Mouse (Mus musculus) forebrain, embryonic 10.5 days (tissue): ENCODE measurements around the gene Crk. TPM values are rescaled to one million over a fixed set of nuclear protein-coding genes. Genes with fewer than 3 reads are reported as not detected.
"Not testable (repeated sequence)": the region's sequence is repeated elsewhere in the genome, so short reads cannot be mapped to it uniquely, and the experiment has no call there.

Experiments
- DNase-seq: peaks from one replicate; pipeline ENCODE4 v3.0.0-alpha.2; 2017; ENCODE audit warnings: low spot score; ENCODE audit errors: extremely low spot score
- H3K27ac ChIP-seq: fragments of 300-500 bp; sonication (generic); 2 replicates; pipeline ENCODE4 v1.5.1; 2016; ENCODE audit warnings: mild to moderate bottlenecking
- H3K27me3 ChIP-seq: fragments of 300-500 bp; sonication (generic); 2 replicates; pipeline ENCODE4 v1.6.1; 2016; ENCODE audit warnings: mild to moderate bottlenecking; ENCODE audit not compliant: poor library complexity, severe bottlenecking
- H3K36me3 ChIP-seq: fragments of 300-500 bp; sonication (generic); replicated peaks from 2 replicates; pipeline ENCODE4 v1.6.1; 2016; ENCODE audit warnings: mild to moderate bottlenecking, moderate library complexity
- H3K4me1 ChIP-seq: fragments of 300-500 bp; sonication (generic); 2 replicates; pipeline ENCODE4 v1.6.1; 2016
- H3K4me3 ChIP-seq: fragments of 300-500 bp; sonication (generic); 2 replicates; pipeline ENCODE4 v1.5.1; 2016; ENCODE audit warnings: mild to moderate bottlenecking, moderate library complexity
- H3K9me3 ChIP-seq: fragments of 300-500 bp; sonication (generic); 2 replicates; pipeline ENCODE4 v1.6.1; 2016; ENCODE audit warnings: mild to moderate bottlenecking, moderate library complexity
- WGBS: fragments of 180-500 bp; shearing (Covaris S2); methylation state at CpG from one replicate; pipeline ENCODE4 v1.1.7; 2016; 5-methylcytosine and 5-hydroxymethylcytosine counted together
- polyA plus RNA-seq: library from polyadenylated mRNA; unstranded; fragments of >200 nt; fragmentation: Nextera tagmentation; extraction: Ambion mirVana; gene quantifications from 2 replicates; pipeline ENCODE4 v1.2.1, GENCODE M21; 2016

Crk gene
- polyA plus RNA-seq, 1 experiment from 2014 or later = 122 TPM

DNA sequence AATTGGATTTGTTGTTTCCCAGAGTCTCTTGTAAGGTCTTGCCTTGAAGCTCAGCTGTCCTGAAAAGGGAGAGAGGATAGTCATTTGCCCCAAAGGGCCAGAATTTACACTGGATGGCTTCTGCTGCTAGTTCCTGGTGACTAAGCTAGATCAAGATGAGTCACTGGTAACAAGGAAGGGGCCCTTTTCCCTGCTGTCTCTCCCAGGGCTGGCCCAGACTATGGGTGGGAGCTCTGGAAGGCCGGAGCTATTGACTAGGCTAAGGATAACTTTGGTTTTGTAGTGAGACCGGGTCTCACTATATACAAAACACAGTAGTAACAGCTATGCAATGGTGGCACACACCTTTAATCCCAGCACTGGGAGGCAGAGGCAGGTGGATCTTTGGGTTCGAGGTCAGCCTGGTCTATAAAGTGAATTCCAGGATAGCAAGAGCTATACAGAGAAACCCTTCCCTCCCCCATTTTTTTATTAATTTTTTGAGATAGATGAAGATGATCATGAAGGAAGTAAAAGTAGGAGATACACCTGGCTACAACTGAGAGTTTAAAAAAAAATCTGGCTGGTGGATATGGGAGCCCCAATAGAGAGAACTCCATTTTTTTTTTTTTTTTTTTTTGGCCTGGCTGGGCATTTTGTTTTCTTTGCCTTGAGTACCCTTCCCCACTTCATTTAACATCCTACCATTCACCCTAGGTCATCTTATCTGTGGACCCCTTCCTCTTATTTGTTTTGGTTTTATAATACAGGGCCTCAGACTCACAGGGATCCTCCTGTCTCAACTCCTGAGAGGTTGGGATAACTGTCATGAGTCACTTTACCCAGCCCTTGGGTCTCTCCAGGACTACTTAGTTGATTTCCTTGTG, 945 bp upstream of the Crk start:
- Histone ChIP-seq H3K4me3 (peak overlapping the region; percentile 100), H3K27me3 (no peaks in the 10 kb centered on the region), H3K36me3 (peaks cover 24% of the 10 kb centered on the region), H3K27ac (0 out of 2 replicates have a peak overlapping the region, but pooled peaks have one; percentile 20), H3K4me1 (peaks cover 20% of the 10 kb centered on the region), H3K9me3 (no peaks in the 10 kb centered on the region)
- 88% methylated on average over 3 of the region's 3 CpGs for WGBS
- DNase-seq = no peak

DNA sequence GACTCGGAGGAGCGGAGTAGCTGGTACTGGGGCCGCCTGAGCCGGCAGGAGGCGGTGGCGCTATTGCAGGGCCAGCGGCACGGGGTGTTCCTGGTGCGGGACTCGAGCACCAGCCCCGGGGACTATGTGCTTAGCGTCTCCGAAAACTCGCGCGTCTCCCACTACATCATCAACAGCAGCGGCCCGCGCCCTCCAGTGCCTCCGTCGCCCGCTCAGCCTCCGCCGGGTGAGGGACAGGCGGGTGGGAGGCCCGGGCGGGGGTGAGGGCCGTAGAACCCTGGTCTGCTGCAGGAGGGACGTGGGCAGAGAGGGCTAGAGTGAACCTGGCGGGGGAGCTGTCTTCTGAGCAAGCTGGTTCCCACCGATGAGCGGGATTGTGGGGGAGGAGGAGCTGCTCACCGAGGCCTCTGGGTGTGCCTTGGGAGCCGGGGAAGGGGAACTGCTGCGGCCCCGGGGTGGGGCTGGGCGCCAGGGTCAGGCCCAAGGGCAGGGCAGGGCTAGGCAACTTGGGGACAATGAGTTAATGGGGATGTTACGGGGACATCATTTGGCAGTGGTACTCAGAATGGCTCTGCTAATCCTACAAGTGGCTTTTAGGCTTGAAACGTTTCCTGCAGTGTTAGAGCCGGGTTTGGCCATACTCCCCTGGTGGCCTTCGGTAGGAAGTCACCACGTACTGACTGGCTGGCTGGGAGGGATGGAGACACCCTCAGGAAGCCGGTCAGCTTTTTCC, 546 bp downstream of the Crk start:
- H3K9me3 ChIP-seq = no peaks in the 10 kb centered on the region
- H3K36me3 ChIP-seq = peaks cover 34% of the 10 kb centered on the region
- peak; percentile 57 for DNase-seq
- peaks cover 20% of the 10 kb centered on the region for H3K4me1 ChIP-seq
- peak overlapping the region; percentile 100 for H3K4me3 ChIP-seq
- H3K27me3 ChIP-seq = no peaks in the 10 kb centered on the region
- WGBS = 0% methylated on average over 43 of the region's 43 CpGs
- H3K27ac ChIP-seq = peak overlapping the region; percentile 97

DNA sequence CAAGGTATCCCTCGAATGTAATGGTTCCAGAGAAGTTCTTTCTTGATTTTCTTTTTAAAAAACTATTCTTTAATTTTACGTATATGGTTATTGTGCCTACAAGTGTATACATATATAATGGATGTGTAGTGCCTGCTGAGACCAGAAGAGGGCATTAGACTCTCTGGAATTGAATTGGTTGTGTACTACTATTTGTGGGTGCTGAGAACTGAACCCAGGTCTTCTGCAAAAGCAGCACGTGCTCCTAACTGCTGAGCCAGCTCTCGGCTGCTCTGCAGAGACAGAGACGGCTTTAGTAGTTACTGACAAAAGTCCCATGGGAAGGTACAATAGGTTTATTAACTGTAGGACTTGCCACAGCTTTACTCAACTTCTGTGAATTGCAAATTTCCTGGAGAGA, 5.4 kb downstream of the Crk start:
- H3K27me3 ChIP-seq = no peaks in the 10 kb centered on the region
- H3K4me3 ChIP-seq = no peak overlapping the region
- H3K27ac ChIP-seq = no peak overlapping the region
- no peak for DNase-seq
- H3K9me3 ChIP-seq = no peaks in the 10 kb centered on the region
- WGBS = 95% methylated on average over 5 of the region's 5 CpGs
- H3K4me1 ChIP-seq = peaks cover 16% of the 10 kb centered on the region
- H3K36me3 ChIP-seq = peaks cover 70% of the 10 kb centered on the region

DNA sequence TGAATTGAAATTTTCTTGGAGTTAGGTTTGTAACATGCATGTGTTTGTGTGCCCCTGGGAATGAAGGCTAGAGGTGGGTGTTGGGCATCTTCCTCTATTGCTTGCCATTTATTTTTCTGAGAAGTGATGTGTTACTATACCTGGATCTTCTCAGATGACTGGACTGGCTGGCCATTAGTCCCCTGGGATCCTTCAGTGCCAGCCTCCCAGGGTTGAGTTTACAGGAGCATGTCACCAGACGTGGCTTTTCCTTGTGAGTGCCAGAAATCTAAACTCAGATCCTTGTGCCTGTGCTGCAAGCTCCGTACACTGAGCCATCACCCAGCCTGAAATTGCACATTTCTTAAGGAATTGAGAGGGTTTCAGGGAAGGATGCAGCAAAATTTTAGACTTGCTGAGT, 5.9 kb downstream of the Crk start:
- DNase-seq = no peak
- Histone ChIP-seq H3K4me3 (no peak overlapping the region), H3K36me3 (peaks cover 75% of the 10 kb centered on the region), H3K9me3 (no peaks in the 10 kb centered on the region), H3K27ac (no peak overlapping the region), H3K4me1 (peaks cover 15% of the 10 kb centered on the region), H3K27me3 (no peaks in the 10 kb centered on the region)
- 92% methylated on average over 2 of the region's 2 CpGs for WGBS

DNA sequence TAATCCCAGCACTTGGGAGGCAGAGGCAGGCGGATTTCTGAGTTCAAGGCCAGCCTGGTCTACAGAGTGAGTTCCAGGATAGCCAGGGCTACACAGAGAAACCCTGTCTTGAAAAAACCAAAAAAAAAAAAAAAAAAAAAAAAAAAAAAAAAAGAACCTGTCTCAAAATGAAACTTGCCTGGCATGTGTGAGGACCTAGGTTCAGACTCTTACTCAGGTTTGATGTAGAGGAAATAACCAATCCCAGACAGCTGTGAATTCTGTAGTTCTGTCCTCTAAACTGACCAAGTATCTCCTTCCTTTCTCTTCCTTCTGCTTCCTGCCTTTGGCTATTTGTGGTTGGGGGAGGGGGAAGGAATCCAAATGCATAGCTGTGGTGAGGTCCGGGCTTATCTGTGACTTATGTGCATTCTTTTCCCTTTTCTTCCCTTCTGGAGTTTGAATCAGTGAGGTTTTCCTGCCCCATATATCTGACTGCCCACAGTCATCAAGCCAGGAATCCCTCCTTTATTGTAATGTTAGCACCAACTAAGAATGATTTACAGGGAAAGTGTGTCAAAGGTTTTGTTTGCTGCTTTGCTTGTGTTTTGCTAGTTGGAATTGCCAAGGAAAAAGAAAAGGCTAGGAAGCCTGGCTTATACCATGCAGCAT, 8.4 kb downstream of the Crk start:
- 82% methylated on average over 2 of the region's 2 CpGs for WGBS
- Histone ChIP-seq H3K27me3 (no peaks in the 10 kb centered on the region), H3K36me3 (peaks cover 85% of the 10 kb centered on the region), H3K4me3 (no peak overlapping the region), H3K9me3 (no peaks in the 10 kb centered on the region), H3K4me1 (no peaks in the 10 kb centered on the region), H3K27ac (no peak overlapping the region)
- DNase-seq = no peak

DNA sequence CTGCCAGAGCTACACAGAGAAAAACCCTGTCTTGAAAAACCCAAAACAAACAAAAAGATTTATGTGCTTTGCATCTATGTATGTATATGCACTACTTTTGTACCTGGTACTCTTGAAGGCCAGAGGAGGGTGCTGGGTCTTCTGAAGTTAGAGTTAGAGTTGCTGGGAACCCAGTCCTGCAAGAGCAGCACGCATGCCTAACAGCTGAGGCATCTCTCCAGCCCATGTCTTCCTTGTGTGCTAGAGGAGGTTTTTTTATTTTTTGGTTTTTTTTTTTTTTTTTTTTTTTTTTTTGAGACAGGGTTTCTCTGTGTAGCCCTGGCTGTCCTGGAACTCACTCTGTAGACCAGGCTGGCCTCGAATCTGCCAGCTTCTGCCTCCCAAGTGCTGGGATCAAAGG, 9.1 kb downstream of the Crk start:
- Histone ChIP-seq H3K36me3 (peaks cover 85% of the 10 kb centered on the region), H3K27me3 (no peaks in the 10 kb centered on the region), H3K4me1 (no peaks in the 10 kb centered on the region), H3K27ac (no peak overlapping the region), H3K9me3 (no peaks in the 10 kb centered on the region), H3K4me3 (no peak overlapping the region)
- DNase-seq = no peak
- 93% methylated on average over 2 of the region's 2 CpGs for WGBS

DNA sequence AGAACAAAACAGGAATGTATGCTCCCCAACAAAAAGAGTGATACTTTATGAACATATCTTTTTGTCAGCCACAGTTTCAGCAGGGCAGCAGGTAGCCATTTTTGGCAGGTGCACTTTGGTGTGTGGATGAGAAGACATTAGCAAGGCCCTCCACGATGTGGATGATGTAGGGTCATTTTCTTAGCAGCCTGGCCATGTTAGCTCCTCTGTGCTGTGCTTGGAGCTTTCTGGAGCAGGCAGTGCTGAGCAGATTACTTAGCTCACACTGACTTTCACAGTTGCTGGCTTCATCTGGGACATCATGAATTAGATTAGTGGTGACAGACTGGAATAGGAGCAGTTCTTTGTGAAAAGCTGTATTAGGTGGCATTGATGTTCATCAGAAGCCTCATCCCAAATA, 10.9 kb downstream of the Crk start:
- no peak for DNase-seq
- H3K36me3 ChIP-seq = peaks cover 85% of the 10 kb centered on the region

DNA sequence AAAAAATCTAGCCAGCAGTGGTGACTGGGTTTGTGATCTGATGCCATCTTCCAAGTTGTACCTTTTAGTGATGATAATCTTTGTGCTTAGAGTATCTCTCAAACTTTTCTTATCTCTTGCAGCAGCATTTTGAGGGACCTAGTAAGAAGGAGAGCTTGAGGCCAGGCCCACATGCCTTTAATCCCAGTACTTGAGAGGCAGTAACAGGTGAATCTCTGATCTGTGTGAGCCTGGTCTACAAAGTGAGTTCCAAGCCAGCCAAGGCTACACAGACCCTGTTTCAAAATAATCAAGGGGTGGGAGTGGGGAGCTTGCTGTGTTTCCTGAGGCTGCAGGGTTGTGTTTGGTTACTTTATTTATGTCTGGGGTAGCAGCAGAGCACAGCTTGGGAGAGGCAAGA, 12.0 kb downstream of the Crk start:
- Histone ChIP-seq H3K9me3 (no peaks in the 10 kb centered on the region), H3K4me3 (no peak overlapping the region), H3K36me3 (peaks cover 85% of the 10 kb centered on the region), H3K27me3 (no peaks in the 10 kb centered on the region), H3K4me1 (no peaks in the 10 kb centered on the region), H3K27ac (no peak overlapping the region)
- DNase-seq = no peak

More for the DNA sequence above, 10.9 kb downstream of the Crk start:
- Histone ChIP-seq H3K27ac (no peak overlapping the region), H3K4me3 (no peak overlapping the region), H3K4me1 (no peaks in the 10 kb centered on the region), H3K27me3 (no peaks in the 10 kb centered on the region), H3K9me3 (no peaks in the 10 kb centered on the region)
- 95% methylated on average over 1 of the region's 1 CpGs for WGBS

DNA sequence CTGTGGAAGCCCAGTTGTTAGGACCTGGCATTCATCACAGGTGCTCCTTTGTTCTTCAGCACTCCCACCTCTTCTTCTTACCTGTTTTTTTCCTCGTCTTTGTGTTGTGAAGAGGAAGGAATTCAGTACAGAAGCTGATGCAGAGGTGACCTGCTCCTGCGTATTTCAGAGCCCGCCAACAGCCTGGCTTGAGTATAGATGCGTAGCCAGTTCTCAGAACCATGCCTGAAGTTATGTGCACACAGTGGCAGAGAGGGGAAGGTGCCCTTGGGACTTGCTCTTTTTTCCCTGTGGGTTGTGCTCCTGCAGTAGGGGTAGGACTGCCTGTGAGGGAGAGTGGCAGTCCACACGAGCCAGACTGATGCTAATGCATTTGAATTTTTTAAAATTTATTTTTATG, 14.5 kb downstream of the Crk start:
- no peak for DNase-seq
- H3K36me3 ChIP-seq = peaks cover 96% of the 10 kb centered on the region
- WGBS = 98% methylated on average over 5 of the region's 5 CpGs

DNA sequence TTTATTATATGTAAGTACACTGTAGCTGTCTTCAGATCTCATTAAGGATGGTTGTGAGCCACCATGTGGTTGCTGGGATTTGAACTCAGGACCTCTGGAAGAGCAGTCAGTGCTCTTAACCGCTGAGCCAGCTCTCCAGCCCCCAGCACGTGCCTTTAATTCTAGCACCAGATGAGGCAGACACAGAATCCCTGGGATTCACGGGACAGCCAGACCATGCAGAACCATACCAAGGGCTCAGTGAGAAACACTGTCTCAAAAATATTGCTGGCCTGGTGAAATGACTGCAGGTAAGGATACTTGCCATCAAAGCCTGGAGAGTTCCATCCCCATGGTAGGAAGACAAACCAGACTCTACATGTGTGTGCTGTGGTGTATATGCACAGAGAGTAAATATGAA, 18.4 kb downstream of the Crk start:
- H3K4me3 ChIP-seq, DNase-seq, H3K4me1 ChIP-seq, H3K27ac ChIP-seq, H3K27me3 ChIP-seq, H3K9me3 ChIP-seq: not testable (repeated sequence)
- WGBS = 94% methylated on average over 3 of the region's 3 CpGs
- peaks cover 100% of the 10 kb centered on the region for H3K36me3 ChIP-seq

More for the DNA sequence above, 14.5 kb downstream of the Crk start:
- Histone ChIP-seq H3K9me3 (no peaks in the 10 kb centered on the region), H3K27ac (no peak overlapping the region), H3K4me3 (no peak overlapping the region), H3K4me1 (no peaks in the 10 kb centered on the region), H3K27me3 (no peaks in the 10 kb centered on the region)

DNA sequence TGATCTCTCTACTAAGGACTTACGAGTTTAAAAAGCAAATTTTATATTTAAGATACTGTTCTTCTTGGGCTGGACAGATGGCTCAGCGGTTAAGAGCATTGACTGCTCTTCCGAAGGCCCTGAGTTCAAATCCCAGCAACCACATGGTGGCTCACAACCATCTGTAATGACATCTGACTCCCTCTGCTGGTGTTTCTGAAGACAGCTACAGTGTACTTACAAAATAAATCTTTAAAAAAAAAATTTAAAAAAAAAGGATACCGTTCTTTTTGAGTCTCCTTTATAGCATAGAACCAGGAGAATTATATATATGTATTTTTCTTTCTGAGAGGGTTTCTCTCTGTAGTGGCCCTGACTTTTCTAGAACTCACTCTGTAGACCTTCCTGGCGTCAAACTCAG, 21.5 kb downstream of the Crk start:
- Histone ChIP-seq H3K36me3 (peaks cover 100% of the 10 kb centered on the region), H3K9me3 (no peaks in the 10 kb centered on the region), H3K27me3 (no peaks in the 10 kb centered on the region), H3K27ac (no peak overlapping the region), H3K4me3 (no peak overlapping the region), H3K4me1 (no peaks in the 10 kb centered on the region)
- 95% methylated on average over 5 of the region's 5 CpGs for WGBS
- no peak for DNase-seq

DNA sequence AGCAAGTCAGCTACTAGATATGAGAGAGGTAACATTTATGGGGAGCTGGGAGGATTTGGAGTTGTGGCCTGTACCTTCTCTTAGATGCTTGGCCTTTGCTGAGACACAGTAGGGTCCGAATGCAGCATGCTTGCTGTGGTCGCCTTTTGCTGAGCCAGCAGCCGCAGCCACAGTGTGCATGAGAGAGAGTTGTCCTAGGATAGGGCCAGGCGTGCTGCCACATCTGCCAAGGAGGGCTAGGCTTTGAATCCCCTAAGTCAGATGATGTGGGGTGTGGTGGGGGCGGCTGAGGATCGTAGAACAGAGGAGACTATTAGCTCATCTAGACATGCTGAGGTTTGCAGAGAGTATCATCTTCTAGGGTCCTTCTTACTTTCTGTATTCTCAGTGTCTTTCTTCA, 23.7 kb downstream of the Crk start:
- Histone ChIP-seq H3K36me3 (peaks cover 98% of the 10 kb centered on the region), H3K27ac (no peak overlapping the region), H3K27me3 (no peaks in the 10 kb centered on the region), H3K4me3 (no peak overlapping the region), H3K4me1 (no peaks in the 10 kb centered on the region), H3K9me3 (no peaks in the 10 kb centered on the region)
- no peak for DNase-seq
- WGBS = 90% methylated on average over 6 of the region's 6 CpGs

DNA sequence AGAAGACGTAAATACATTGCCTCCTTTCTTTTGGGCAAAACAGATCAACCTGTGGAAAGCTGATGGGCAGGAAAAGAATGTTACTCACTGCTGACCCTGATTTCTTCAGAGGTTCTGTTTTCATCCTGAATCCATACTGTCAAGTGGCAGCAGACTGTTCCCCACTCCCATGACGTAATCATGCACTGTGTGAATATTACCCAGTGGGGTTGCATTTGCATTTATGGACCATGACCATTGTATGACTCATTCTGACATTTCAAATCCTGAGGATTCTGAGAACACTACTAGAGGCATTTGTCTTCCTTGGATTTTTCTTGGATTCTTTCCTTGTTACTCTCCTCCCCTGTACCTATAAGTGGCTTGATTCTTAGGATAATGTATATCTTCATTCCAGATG, 24.7 kb downstream of the Crk start:
- WGBS = 93% methylated on average over 2 of the region's 2 CpGs
- Histone ChIP-seq H3K4me1 (no peaks in the 10 kb centered on the region), H3K27ac (no peak overlapping the region), H3K4me3 (no peak overlapping the region), H3K36me3 (peaks cover 91% of the 10 kb centered on the region), H3K27me3 (no peaks in the 10 kb centered on the region), H3K9me3 (no peaks in the 10 kb centered on the region)
- DNase-seq = no peak
